Mouse (Mus musculus) left cerebral cortex, postnatal 14 days (tissue): ENCODE data around the gene Baz2b. TPM values are rescaled to one million over a fixed set of nuclear protein-coding genes. Genes with fewer than 3 reads are reported as not detected.

Experiments used
- DNase-seq, 2 experiments: peaks; one replicate each; pipeline ENCODE4 v3.0.0; 2021 to 2022; ENCODE audit warnings: low spot score in 2 of 2, mixed read lengths in 1 of 2
- intact Hi-C: fragments of 180-260 bp; cut with DNase I; formaldehyde crosslinking; loops from one replicate; pipeline ENCODE4 v1.15.1; 2025
- long read RNA-seq, 2 experiments: library from polyadenylated mRNA; stranded (forward); transcript quantifications; one replicate each; pipeline ENCODE4 v2.0.0; 2021
- total RNA-seq, 2 experiments: library from RNA; stranded (reverse); gene quantifications; 2 replicates each; pipeline ENCODE4 v1.2.3; 2021

The Baz2b gene
- 10 to 100 TPM; 51.0 to 52.2 TPM for total RNA-seq
- long read RNA-seq, experiment 1, partial matches to known transcripts: 1 of 12 reads
- long read RNA-seq, experiment 1, other reads (novel, unspliced or antisense): 8 of 12 reads
- long read RNA-seq, experiment 2, partial matches to known transcripts: 4 of 12 reads
- long read RNA-seq, experiment 2, other reads (novel, unspliced or antisense): 5 of 12 reads

- intact Hi-C loops: loop anchor here (5.0 kb wide), 1 partner anchor 83 kb away; no protein-coding TSS in a partner anchor
- DNase-seq: peak; percentile 78 to 84
Measured at GRCm38 (mm10) chr2:60209703-60210651, at the start of gene Baz2b, which contains the start of gene March7. TSS of gene Baz2b (minus strand) at chr2:60209839. TSS of gene March7 (plus strand) at chr2:60209887.

DNA sequence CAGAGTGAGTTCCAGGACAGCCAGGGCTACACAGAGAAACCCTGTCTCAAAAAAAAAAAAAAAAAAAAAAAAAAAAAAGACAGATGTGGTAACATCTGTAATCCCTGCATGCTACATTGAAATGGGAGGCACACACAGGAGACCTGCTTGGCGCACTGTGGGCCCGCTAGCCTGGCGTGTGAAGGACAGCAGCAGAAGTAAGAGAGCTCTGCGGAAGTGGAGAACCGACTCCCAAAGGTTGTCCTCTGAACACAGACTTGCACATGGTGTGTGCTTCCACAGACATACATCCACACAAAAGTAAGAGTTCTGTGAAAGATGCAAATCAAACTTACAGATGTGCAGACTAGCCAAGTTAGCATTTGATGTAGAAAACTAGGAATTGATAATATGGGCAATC lies 49.5 kb upstream of the Baz2b start:
- intact Hi-C loops: no loop called here
- DNase-seq: no peak

GRCm38 (mm10) chr2:60256751-60257150 lies 47.1 kb upstream of the Baz2b start:
- DNase-seq: no peak
- intact Hi-C loops: no loop called here

GRCm38 (mm10) chr2:60253506-60253905 lies 43.9 kb upstream of the Baz2b start:
- intact Hi-C loops: no loop called here
- DNase-seq: peak; percentile 24 to 26

- intact Hi-C loops: no loop called here
- DNase-seq: no peak
Measured at GRCm38 (mm10) chr2:60252782-60253181, 43.1 kb upstream of the Baz2b start.

- intact Hi-C loops: no loop called here
- DNase-seq: no peak
Measured at GRCm38 (mm10) chr2:60234506-60234905, 24.9 kb upstream of the Baz2b start.

DNA sequence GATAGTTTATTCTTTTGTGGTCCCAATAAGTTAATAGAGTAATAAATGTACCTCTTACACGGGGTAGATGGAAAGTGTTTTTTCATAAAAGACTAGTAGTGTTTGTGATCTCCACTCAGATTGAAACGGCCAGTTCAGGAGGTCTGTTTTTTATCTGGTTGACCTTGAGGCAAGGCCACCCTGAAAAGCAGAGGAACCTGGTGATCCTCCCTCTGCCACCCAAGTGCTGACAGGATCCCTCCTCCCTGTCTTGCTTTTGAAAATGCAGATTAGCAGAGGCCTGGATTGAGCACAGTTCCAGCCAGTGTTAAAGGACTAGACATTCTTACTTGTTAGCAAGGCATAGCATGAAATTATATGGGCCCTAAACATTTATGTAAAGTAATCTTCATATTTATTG lies 23.5 kb upstream of the Baz2b start:
- intact Hi-C loops: no loop called here

GRCm38 (mm10) chr2:60230361-60230760 lies 20.7 kb upstream of the Baz2b start:
- no peak for DNase-seq
- intact Hi-C loops: no loop called here

More for the DNA sequence above, 23.5 kb upstream of the Baz2b start:
- no peak for DNase-seq

DNA sequence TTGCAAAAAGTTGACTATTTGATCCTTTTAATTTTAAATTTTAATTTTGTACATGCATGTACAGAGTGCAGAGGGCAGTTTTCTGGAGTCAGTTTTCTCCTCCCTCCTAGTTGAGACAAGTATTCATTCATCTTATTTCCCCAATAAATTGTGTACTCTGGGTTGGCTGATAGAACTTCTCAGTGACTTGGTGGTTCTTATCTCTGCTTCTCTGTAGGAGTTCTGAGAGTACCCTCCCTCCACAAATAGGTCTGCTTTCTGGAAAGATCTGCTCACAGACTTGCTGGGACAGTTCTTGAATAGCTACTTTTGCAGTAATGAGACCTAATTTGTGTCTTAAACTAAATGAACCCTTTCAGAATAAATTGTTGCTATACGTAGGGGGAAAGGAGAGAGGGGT lies 18.8 kb upstream of the Baz2b start:
- intact Hi-C loops: no loop called here
- no peak for DNase-seq

- DNase-seq: no peak
- intact Hi-C loops: no loop called here
Measured at GRCm38 (mm10) chr2:60223489-60223888, 13.8 kb upstream of the Baz2b start.

GRCm38 (mm10) chr2:60221954-60222353 lies 12.3 kb upstream of the Baz2b start:
- intact Hi-C loops: no loop called here
- DNase-seq: no peak

GRCm38 (mm10) chr2:60221236-60221635 lies 11.6 kb upstream of the Baz2b start:
- no peak for DNase-seq
- intact Hi-C loops: no loop called here

- intact Hi-C loops: no loop called here
- no peak for DNase-seq
Measured at GRCm38 (mm10) chr2:60217620-60218019, 8.0 kb upstream of the Baz2b start.

DNA sequence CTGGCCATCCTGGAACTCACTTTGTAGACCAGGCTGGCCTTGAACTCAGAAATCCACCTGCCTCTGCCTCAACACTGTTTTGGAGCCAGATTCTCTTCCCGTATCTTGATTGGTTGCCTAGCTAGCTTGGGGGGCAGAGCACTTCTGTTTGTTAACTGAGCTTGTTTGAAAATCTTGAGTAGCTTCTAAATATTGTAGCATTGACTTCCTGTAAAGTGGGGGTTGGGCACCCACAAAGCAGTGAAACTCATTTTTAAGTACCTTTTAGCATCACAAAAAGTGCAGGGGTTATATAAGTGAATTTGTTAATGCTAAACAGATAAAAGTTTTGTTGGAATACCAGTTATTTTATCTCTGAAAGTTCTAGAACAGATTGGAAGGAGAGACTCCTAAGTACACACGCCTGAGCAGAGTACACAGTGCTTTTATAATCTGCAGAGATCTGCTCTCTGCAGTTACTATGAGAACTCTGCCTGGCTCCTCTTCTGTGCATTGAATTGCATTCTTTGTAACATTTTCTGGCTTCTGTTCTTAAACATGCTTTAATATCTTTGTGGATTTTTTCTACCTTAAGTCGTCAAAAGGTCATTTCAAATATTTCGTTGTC lies 7.0 kb upstream of the Baz2b start:
- DNase-seq: no peak
- intact Hi-C loops: no loop called here

GRCm38 (mm10) chr2:60214683-60215082 lies 5.0 kb upstream of the Baz2b start:
- no peak for DNase-seq
- intact Hi-C loops: no loop called here

DNA sequence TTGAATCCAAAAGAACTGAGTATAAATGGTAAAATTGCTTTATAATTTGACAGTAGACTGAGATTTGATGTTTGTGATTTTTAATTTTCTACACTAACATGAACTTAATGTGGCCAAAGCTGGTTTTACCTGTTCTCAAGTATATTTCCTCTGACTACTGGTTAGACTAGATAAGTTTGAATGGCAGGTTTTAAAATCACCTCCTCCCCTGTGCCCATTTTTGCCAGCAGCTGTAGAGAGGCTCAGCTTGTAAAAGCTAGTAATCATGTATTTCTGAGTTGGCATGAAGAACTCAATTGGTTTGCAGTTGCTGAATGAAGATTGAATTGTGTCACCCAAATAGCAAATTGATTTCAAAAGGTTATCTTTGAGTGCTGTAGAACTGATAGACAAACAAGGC lies 2.8 kb upstream of the Baz2b start:
- no peak for DNase-seq
- intact Hi-C loops: no loop called here

DNA sequence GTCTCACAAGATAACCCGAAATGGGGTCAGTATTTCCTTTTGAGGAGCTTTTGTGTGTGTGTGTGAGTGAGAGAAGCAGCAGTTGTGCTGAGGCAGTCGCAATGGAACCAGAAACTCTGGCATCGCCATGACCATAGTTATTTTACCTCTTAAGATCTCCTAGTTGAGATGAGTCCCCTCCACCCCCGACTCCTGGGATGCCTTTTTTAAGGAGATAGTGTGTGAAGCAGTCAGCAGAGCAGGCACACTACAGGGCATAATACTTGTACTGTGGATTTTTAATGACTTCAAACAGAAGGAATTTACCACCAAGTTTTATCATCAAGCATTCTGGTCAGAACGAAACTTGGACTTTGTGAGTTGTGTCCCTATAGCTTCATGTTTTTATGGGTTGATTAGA lies 1.2 kb upstream of the Baz2b start:
- intact Hi-C loops: no loop called here
- no peak for DNase-seq

GRCm38 (mm10) chr2:60209122-60209611 lies 472 bp downstream of the Baz2b start:
- DNase-seq: peak; percentile 35 to 58
- intact Hi-C loops: loop anchor here (5.0 kb wide), 1 partner anchor 82 kb away; no protein-coding TSS in a partner anchor

DNA sequence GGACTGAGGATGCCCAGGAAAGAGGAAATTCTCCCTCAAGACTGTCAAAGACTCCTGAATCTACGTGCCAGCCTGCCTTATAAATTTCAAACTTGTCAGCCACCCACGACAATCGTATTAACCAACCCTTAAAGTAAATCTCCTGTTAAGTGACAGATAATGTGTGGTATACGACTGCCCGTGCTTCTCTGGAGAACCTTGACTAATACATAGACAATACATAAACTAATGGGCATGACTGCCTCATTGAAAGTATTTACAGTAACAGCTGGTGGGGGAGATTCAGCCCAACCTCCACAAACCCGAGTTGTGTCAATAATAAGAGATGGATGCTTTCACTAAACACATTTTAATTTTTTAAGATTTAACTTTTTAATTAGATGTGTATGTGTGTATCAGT lies 3.8 kb downstream of the Baz2b start:
- intact Hi-C loops: loop anchor here (5.0 kb wide), 1 partner anchor 78 kb away; no protein-coding TSS in a partner anchor
- no peak for DNase-seq

GRCm38 (mm10) chr2:60204162-60204561 lies 5.5 kb downstream of the Baz2b start:
- DNase-seq: no peak
- intact Hi-C loops: no loop called here
